Mouse (Mus musculus) frontal cortex, postnatal 25 days (tissue): Measurements from ENCODE around the gene Galc.

Source experiments
- DNase-seq, 2 experiments: peaks; one replicate each; pipeline ENCODE4 v3.0.0; 2022; ENCODE audit warnings: low spot score in 2 of 2

The Galc gene

GRCm38 (mm10) chr12:98258845-98259517, at the start of gene Galc:
TSS of gene Galc (minus strand) at chr12:98259459.
- peak; percentile 76 to 81 for DNase-seq

- DNase-seq, result no peak
These were observed 48.1 kb upstream of the Galc start for GRCm38 (mm10) chr12:98307179-98307915.

- DNase-seq, result no peak
These were observed 43.8 kb upstream of the Galc start for GRCm38 (mm10) chr12:98303013-98303412.

GRCm38 (mm10) chr12:98301980-98302379, 42.7 kb upstream of the Galc start:
- no peak for DNase-seq

- no peak for DNase-seq
These were observed 35.0 kb upstream of the Galc start for GRCm38 (mm10) chr12:98294241-98294640.

- DNase-seq, result no peak
These were observed 33.0 kb upstream of the Galc start for GRCm38 (mm10) chr12:98292278-98292677.

GRCm38 (mm10) chr12:98290475-98290874, 31.2 kb upstream of the Galc start:
- DNase-seq, result no peak

GRCm38 (mm10) chr12:98284477-98284876, 25.2 kb upstream of the Galc start:
- no peak for DNase-seq

GRCm38 (mm10) chr12:98283487-98283860, 24.2 kb upstream of the Galc start:
- DNase-seq, result no peak

- DNase-seq, result no peak
These were observed 23.7 kb upstream of the Galc start for GRCm38 (mm10) chr12:98282776-98283486.

- DNase-seq, result no peak
These were observed 21.7 kb upstream of the Galc start for GRCm38 (mm10) chr12:98280996-98281395.

- peak; percentile 38 to 64 for DNase-seq
These were observed 21.3 kb upstream of the Galc start for GRCm38 (mm10) chr12:98280530-98280929.

- DNase-seq, result no peak
These were observed 13.2 kb upstream of the Galc start for GRCm38 (mm10) chr12:98272433-98272832.

GRCm38 (mm10) chr12:98270810-98271566, 11.7 kb upstream of the Galc start:
- DNase-seq, result no peak

GRCm38 (mm10) chr12:98269791-98270745, 10.8 kb upstream of the Galc start:
- DNase-seq, result no peak

GRCm38 (mm10) chr12:98268441-98269369, 9.4 kb upstream of the Galc start, which contains the start of gene Gpr65:
TSS of gene Gpr65 (plus strand) at chr12:98268635.
- DNase-seq, result no peak

- no peak for DNase-seq
These were observed 6.4 kb upstream of the Galc start for GRCm38 (mm10) chr12:98265697-98266096.

- no peak for DNase-seq
These were observed 226 bp upstream of the Galc start for GRCm38 (mm10) chr12:98259518-98259852.

- DNase-seq, result no peak
These were observed 851 bp downstream of the Galc start for GRCm38 (mm10) chr12:98258371-98258844.
